ENCODE assay signal across 15 mouse cellular contexts in genomic region chr14:121702534-121702933, GRCm38 (mm10).
DNase-seq lines count a peak whose midpoint lies in the region; ATAC-seq and TF ChIP-seq lines count a peak whose summit lies in the region.
"Had no signal": no experiment of that assay in that cellular context is flagged by ENCODE, and none has a peak within 500 bp of the region (broad histone marks: within the 10 kb centered on the region; RNA-seq: fewer than 3 reads in every experiment).

No protein-coding gene starts in this region.

- DNase-seq in forebrain, postnatal 0 days, result no peak
- DNase-seq in forebrain, embryonic 11.5 days (ENCODE audit: low spot score), result no peak
- peak; percentile 37 for DNase-seq in lung, postnatal 0 days (ENCODE audit: low spot score)
- DNase-seq in lung, postnatal 36 days, result no peak
- DNase-seq in Muller cell, postnatal 12 days (ENCODE audit: inconsistent ontology term), result no peak
- DNase-seq: adrenal gland, adult 8-10 months; cerebellum, postnatal 10 days; kidney, adult 18-20 months; layer of hippocampus, adult 9-11 months; liver had no signal

- H3K27me3 ChIP-seq in forebrain, postnatal 0 days (ENCODE audit: insufficient read depth, low read length), result no peaks in the 10 kb centered on the region
- no peaks in the 10 kb centered on the region for H3K27me3 ChIP-seq in forebrain, embryonic 11.5 days (ENCODE audit: control insufficient read depth, insufficient read depth, low read length)
- H3K27me3 ChIP-seq in intestine, embryonic 15.5 days (replicated peaks), result no peaks in the 10 kb centered on the region
- no peaks in the 10 kb centered on the region for H3K27me3 ChIP-seq in intestine, postnatal 0 days (replicated peaks; ENCODE audit: control insufficient read depth, insufficient read depth, low read length)
- no peaks in the 10 kb centered on the region for H3K27me3 ChIP-seq in lung, postnatal 0 days (replicated peaks; ENCODE audit: insufficient read depth, low read length)
- no peaks in the 10 kb centered on the region for H3K27me3 ChIP-seq in stomach, embryonic 16.5 days (ENCODE audit: control insufficient read depth, insufficient read depth, low read length)
- H3K27me3 ChIP-seq: midbrain, embryonic 15.5 days had no signal

- peak; percentile 28; the same call in 1 of the 2 replicates for TF ChIP-seq EP300 in lung, postnatal 0 days (IDR thresholded peaks at IDR 0.05)

- H3K4me3 ChIP-seq in forebrain, postnatal 0 days (ENCODE audit: low read depth, low read length), result no peak overlapping the region
- no peak overlapping the region for H3K4me3 ChIP-seq in forebrain, embryonic 11.5 days (ENCODE audit: low read depth, low read length)
- no peak overlapping the region for H3K4me3 ChIP-seq in intestine, embryonic 15.5 days (replicated peaks)
- H3K4me3 ChIP-seq in intestine, postnatal 0 days (ENCODE audit: low read depth, low read length), result no peak overlapping the region
- H3K4me3 ChIP-seq in lung, postnatal 0 days (ENCODE audit: low read depth, low read length), result no peak overlapping the region
- no peak overlapping the region for H3K4me3 ChIP-seq in stomach, embryonic 16.5 days (replicated peaks; ENCODE audit: low read length)
- H3K4me3 ChIP-seq: midbrain, embryonic 15.5 days had no signal

- TF ChIP-seq CTCF in forebrain, postnatal 0 days (IDR thresholded peaks at IDR 0.05; ENCODE audit: low read depth), result no peak
- TF ChIP-seq CTCF in intestine, postnatal 0 days (IDR thresholded peaks at IDR 0.05; ENCODE audit: low read depth), result no peak
- no peak for TF ChIP-seq CTCF in lung, postnatal 0 days (IDR thresholded peaks at IDR 0.05)

- no peaks in the 10 kb centered on the region for H3K36me3 ChIP-seq in forebrain, postnatal 0 days (ENCODE audit: insufficient read depth)
- no peaks in the 10 kb centered on the region for H3K36me3 ChIP-seq in forebrain, embryonic 11.5 days (ENCODE audit: control insufficient read depth, insufficient read depth, low read length)
- H3K36me3 ChIP-seq in intestine, embryonic 15.5 days, result no peaks in the 10 kb centered on the region
- no peaks in the 10 kb centered on the region for H3K36me3 ChIP-seq in intestine, postnatal 0 days (ENCODE audit: control insufficient read depth, insufficient read depth)
- no peaks in the 10 kb centered on the region for H3K36me3 ChIP-seq in lung, postnatal 0 days (ENCODE audit: insufficient read depth, low read length)
- H3K36me3 ChIP-seq in stomach, embryonic 16.5 days (ENCODE audit: control insufficient read depth, insufficient read depth, low read length), result no peaks in the 10 kb centered on the region
- H3K36me3 ChIP-seq: midbrain, embryonic 15.5 days had no signal

- H3K4me2 ChIP-seq in forebrain, postnatal 0 days (ENCODE audit: low read depth), result no peak overlapping the region
- H3K4me2 ChIP-seq in forebrain, embryonic 11.5 days (ENCODE audit: low read depth, low read length, severe bottlenecking), result no peak overlapping the region
- no peak overlapping the region for H3K4me2 ChIP-seq in intestine, embryonic 15.5 days (replicated peaks)
- no peak overlapping the region for H3K4me2 ChIP-seq in intestine, postnatal 0 days (replicated peaks; ENCODE audit: low read depth)
- no peak overlapping the region for H3K4me2 ChIP-seq in lung, postnatal 0 days (replicated peaks; ENCODE audit: low read depth, low read length)
- no peak overlapping the region for H3K4me2 ChIP-seq in stomach, embryonic 16.5 days (ENCODE audit: low read depth, low read length)
- H3K4me2 ChIP-seq: midbrain, embryonic 15.5 days had no signal

- H3K9ac ChIP-seq in forebrain, postnatal 0 days, result no peak overlapping the region
- H3K9ac ChIP-seq in forebrain, embryonic 11.5 days (ENCODE audit: low read length), result no peak overlapping the region
- no peak overlapping the region for H3K9ac ChIP-seq in intestine, embryonic 15.5 days
- no peak overlapping the region for H3K9ac ChIP-seq in intestine, postnatal 0 days (ENCODE audit: low read depth, low read length)
- H3K9ac ChIP-seq in lung, postnatal 0 days (replicated peaks; ENCODE audit: low read depth), result no peak overlapping the region
- no peak overlapping the region for H3K9ac ChIP-seq in stomach, embryonic 16.5 days (ENCODE audit: low read length)
- H3K9ac ChIP-seq: midbrain, embryonic 15.5 days had no signal

- WGBS in forebrain, postnatal 0 days, result 60% methylated on average over 4 of the region's 4 CpGs
- 62% methylated on average over 4 of the region's 4 CpGs for WGBS in forebrain, embryonic 11.5 days
- 45% methylated on average over 4 of the region's 4 CpGs for WGBS in intestine, embryonic 15.5 days
- 56% methylated on average over 4 of the region's 4 CpGs for WGBS in intestine, postnatal 0 days
- whole genome bisulfite sequencing in lung, postnatal 0 days, result 35% methylated on average over 4 of the region's 4 CpGs
- WGBS in stomach, embryonic 16.5 days, result 41% methylated on average over 4 of the region's 4 CpGs

- H3K9me3 ChIP-seq in forebrain, postnatal 0 days (ENCODE audit: low read length), result no peaks in the 10 kb centered on the region
- no peaks in the 10 kb centered on the region for H3K9me3 ChIP-seq in forebrain, embryonic 11.5 days (ENCODE audit: control insufficient read depth, low read length)
- no peaks in the 10 kb centered on the region for H3K9me3 ChIP-seq in intestine, embryonic 15.5 days
- H3K9me3 ChIP-seq in intestine, postnatal 0 days (ENCODE audit: control insufficient read depth), result no peaks in the 10 kb centered on the region
- no peaks in the 10 kb centered on the region for H3K9me3 ChIP-seq in lung, postnatal 0 days (ENCODE audit: low read length)
- no peaks in the 10 kb centered on the region for H3K9me3 ChIP-seq in stomach, embryonic 16.5 days (replicated peaks; ENCODE audit: control insufficient read depth, low read length)
- H3K9me3 ChIP-seq: midbrain, embryonic 15.5 days had no signal

- peak overlapping the region; percentile 40; the same call in 1 of the 2 replicates for H3K27ac ChIP-seq in forebrain, postnatal 0 days (ENCODE audit: low read depth, low read length)
- no peak overlapping the region for H3K27ac ChIP-seq in forebrain, embryonic 11.5 days (ENCODE audit: low read depth, low read length)
- H3K27ac ChIP-seq in intestine, embryonic 15.5 days, result 0 out of 2 replicates have a peak overlapping the region, but pooled peaks have one; percentile 23
- no peak overlapping the region for H3K27ac ChIP-seq in intestine, postnatal 0 days (ENCODE audit: low read depth, low read length)
- H3K27ac ChIP-seq in lung, postnatal 0 days (ENCODE audit: low read length), result 0 out of 2 replicates have a peak overlapping the region, but pooled peaks have one; percentile 9
- 0 out of 2 replicates have a peak overlapping the region, but pooled peaks have one; percentile 21 for H3K27ac ChIP-seq in stomach, embryonic 16.5 days (ENCODE audit: low read length)
- H3K27ac ChIP-seq: macrophage; midbrain, embryonic 15.5 days had no signal

- no peak for ATAC-seq in forebrain, postnatal 0 days
- ATAC-seq in forebrain, embryonic 11.5 days (replicated peaks; ENCODE audit: low FRiP score), result no peak
- ATAC-seq in intestine, embryonic 15.5 days, result no peak
- no peak for ATAC-seq in intestine, postnatal 0 days
- ATAC-seq in lung, postnatal 0 days, result peak; percentile 40
- ATAC-seq in stomach, embryonic 16.5 days (ENCODE audit: insufficient read depth, low FRiP score), result no peak
- ATAC-seq: midbrain, embryonic 15.5 days had no signal

- peaks cover 6% of the 10 kb centered on the region; the same call in 1 of the 2 replicates for H3K4me1 ChIP-seq in forebrain, postnatal 0 days (ENCODE audit: insufficient read depth)
- H3K4me1 ChIP-seq in forebrain, embryonic 11.5 days (replicated peaks; ENCODE audit: control insufficient read depth, insufficient read depth, low read length), result peaks cover 6% of the 10 kb centered on the region; the same call in 1 of the 2 replicates
- H3K4me1 ChIP-seq in intestine, embryonic 15.5 days (replicated peaks), result peaks cover 22% of the 10 kb centered on the region; the same call in 1 of the 2 replicates
- H3K4me1 ChIP-seq in intestine, postnatal 0 days (replicated peaks; ENCODE audit: control insufficient read depth, insufficient read depth, low read length), result no peaks in the 10 kb centered on the region
- peaks cover 4% of the 10 kb centered on the region; the same call in 1 of the 2 replicates for H3K4me1 ChIP-seq in lung, postnatal 0 days (ENCODE audit: insufficient read depth, low read depth, low read length)
- H3K4me1 ChIP-seq in stomach, embryonic 16.5 days (ENCODE audit: control insufficient read depth, insufficient read depth, low read length), result peaks cover 16% of the 10 kb centered on the region

Comparison
In these comparisons a context has a peak if more than half of its experiments do, and no peak if none do; other contexts are left out.
1. H3K27ac ChIP-seq: peak in forebrain, postnatal 0 days (single experiment), intestine, embryonic 15.5 days (single experiment), lung, postnatal 0 days (single experiment) and stomach, embryonic 16.5 days (single experiment); none in forebrain, embryonic 11.5 days (single experiment) and intestine, postnatal 0 days (single experiment).